32 mouse cellular contexts compared by ENCODE assay signal in genomic region chr6:52420276-52420970, GRCm38 (mm10).
"Had no signal": no experiment of that assay in that cellular context is flagged by ENCODE, and none has a peak within 500 bp of the region (broad histone marks: within the 10 kb centered on the region; RNA-seq: fewer than 3 reads in every experiment).

No protein-coding gene starts in this region.

- H3K4me2 ChIP-seq: heart, embryonic 12.5 days; heart, embryonic 13.5 days; heart, embryonic 15.5 days; hindbrain, embryonic 12.5 days; hindbrain, embryonic 13.5 days; hindbrain, embryonic 14.5 days; hindbrain, embryonic 15.5 days; intestine, embryonic 15.5 days; kidney, embryonic 15.5 days had no signal

- H3K9me3 ChIP-seq: heart, embryonic 12.5 days; heart, embryonic 13.5 days; heart, embryonic 15.5 days; hindbrain, embryonic 10.5 days; hindbrain, embryonic 12.5 days; hindbrain, embryonic 13.5 days; hindbrain, embryonic 15.5 days; intestine, embryonic 15.5 days; kidney, embryonic 15.5 days had no signal

- H3K27ac ChIP-seq: heart, adult 2 months; heart, embryonic 13.5 days; heart, embryonic 15.5 days; hindbrain, embryonic 10.5 days; hindbrain, embryonic 12.5 days; hindbrain, embryonic 13.5 days; hindbrain, embryonic 14.5 days; hindbrain, embryonic 15.5 days; hindbrain, postnatal 0 days; intestine, embryonic 15.5 days; kidney, embryonic 15.5 days; kidney, postnatal 0 days; layer of hippocampus, adult 2 months; left cerebral cortex, adult 2 months had no signal

- H3K4me1 ChIP-seq: hindbrain, embryonic 13.5 days had no signal

- H3K4me3 ChIP-seq: heart, adult 2 months; heart, embryonic 12.5 days; heart, embryonic 13.5 days; heart, embryonic 15.5 days; hindbrain, embryonic 10.5 days; hindbrain, embryonic 12.5 days; hindbrain, embryonic 13.5 days; hindbrain, embryonic 15.5 days; intestine, embryonic 15.5 days; kidney, embryonic 15.5 days; layer of hippocampus, adult 2 months; left cerebral cortex, adult 2 months had no signal

- ATAC-seq: hindbrain, embryonic 16.5 days; hindbrain, postnatal 0 days; inflammation-experienced regulatory T-cells, adult 6 months; intestine, embryonic 15.5 days; intestine, embryonic 16.5 days; intestine, postnatal 0 days had no signal

- H3K36me3 ChIP-seq: heart, embryonic 12.5 days; heart, embryonic 13.5 days; heart, embryonic 15.5 days; hindbrain, embryonic 10.5 days; hindbrain, embryonic 12.5 days; hindbrain, embryonic 13.5 days; hindbrain, embryonic 15.5 days; intestine, embryonic 15.5 days; kidney, embryonic 15.5 days had no signal

- DNase-seq: heart, adult 2 months; heart, postnatal 10 days; heart, postnatal 14 days; heart, postnatal 36 days; heart, postnatal 4 days; kidney, adult 11 months; kidney, adult 2 months; kidney, adult 8-10 months; kidney, postnatal 10 days; kidney, postnatal 14 days; kidney, postnatal 25 days; kidney, postnatal 4 days; layer of hippocampus, adult 9-11 months; layer of hippocampus, postnatal 36 days had no signal

- H3K9ac ChIP-seq: heart, embryonic 12.5 days; heart, embryonic 13.5 days; heart, embryonic 15.5 days; hindbrain, embryonic 12.5 days; hindbrain, embryonic 13.5 days; hindbrain, embryonic 14.5 days; hindbrain, embryonic 15.5 days; intestine, embryonic 15.5 days; kidney, embryonic 15.5 days had no signal

- H3K27me3 ChIP-seq: heart, embryonic 12.5 days; heart, embryonic 13.5 days; heart, embryonic 15.5 days; hindbrain, embryonic 12.5 days; hindbrain, embryonic 15.5 days; intestine, embryonic 15.5 days; kidney, embryonic 15.5 days had no signal
